Mouse (Mus musculus): ENCODE measurements at regions not wholly inside any gene's neighbourhood (a gene's known extent, or its start where the extent isn't known, plus 50 kb on each side); places are given as distances from the start of the nearest gene placed in this dataset.

GRCm38 (mm10) chr4:94173096-94173495, 383.2 kb upstream of the Gm10306 start:
- DNase-seq (ENCODE audit: low spot score in 2 of 2) = no peak

- DNase-seq (ENCODE audit: low spot score in 2 of 2) = no peak
Measured at GRCm38 (mm10) chr4:94186997-94187396, 369.3 kb upstream of the Gm10306 start.

- DNase-seq (ENCODE audit: low spot score in 2 of 2) = no peak
Measured at GRCm38 (mm10) chr4:94188354-94188753, 368.0 kb upstream of the Gm10306 start.

GRCm38 (mm10) chr4:94188888-94189287, 367.5 kb upstream of the Gm10306 start:
- DNase-seq (ENCODE audit: low spot score in 2 of 2) = no peak

- DNase-seq (ENCODE audit: low spot score in 2 of 2) = peak in 1 of 2 experiments; percentile 2
Measured at GRCm38 (mm10) chr4:94190940-94191339, 365.4 kb upstream of the Gm10306 start.

GRCm38 (mm10) chr4:94216265-94216664, 340.1 kb upstream of the Gm10306 start:
- DNase-seq (ENCODE audit: low spot score in 2 of 2) = no peak

- no peak for DNase-seq (ENCODE audit: low spot score in 2 of 2)
Measured at GRCm38 (mm10) chr4:94235650-94236206, 320.6 kb upstream of the Gm10306 start.

- DNase-seq (ENCODE audit: low spot score in 2 of 2) = no peak
Measured at GRCm38 (mm10) chr4:94256026-94256425, 300.3 kb upstream of the Gm10306 start.

- DNase-seq (ENCODE audit: low spot score in 2 of 2) = no peak
Measured at GRCm38 (mm10) chr4:94261136-94261535, 295.2 kb upstream of the Gm10306 start.

- DNase-seq (ENCODE audit: low spot score in 2 of 2) = no peak
Measured at GRCm38 (mm10) chr4:94281732-94282131, 274.6 kb upstream of the Gm10306 start.

- no peak for DNase-seq (ENCODE audit: low spot score in 2 of 2)
Measured at GRCm38 (mm10) chr4:94292150-94292549, 264.2 kb upstream of the Gm10306 start.

GRCm38 (mm10) chr4:94317298-94317697, 239.0 kb upstream of the Gm10306 start:
- no peak for DNase-seq (ENCODE audit: low spot score in 2 of 2)

GRCm38 (mm10) chr4:94326759-94327158, 229.6 kb upstream of the Gm10306 start:
- no peak for DNase-seq (ENCODE audit: low spot score in 2 of 2)

- DNase-seq (ENCODE audit: low spot score in 2 of 2) = no peak
Measured at GRCm38 (mm10) chr4:94343331-94343730, 213.0 kb upstream of the Gm10306 start.

- DNase-seq (ENCODE audit: low spot score in 2 of 2) = peak; percentile 25 to 35
Measured at GRCm38 (mm10) chr4:94349273-94349672, 207.1 kb upstream of the Gm10306 start.

- DNase-seq (ENCODE audit: low spot score in 2 of 2) = no peak
Measured at GRCm38 (mm10) chr4:94356982-94357381, 199.4 kb upstream of the Gm10306 start.

GRCm38 (mm10) chr4:94360810-94361527, 195.4 kb upstream of the Gm10306 start:
- no peak for DNase-seq (ENCODE audit: low spot score in 2 of 2)

- DNase-seq (ENCODE audit: low spot score in 2 of 2) = no peak
Measured at GRCm38 (mm10) chr4:94361528-94362217, 194.7 kb upstream of the Gm10306 start.

- no peak for DNase-seq (ENCODE audit: low spot score in 2 of 2)
Measured at GRCm38 (mm10) chr4:94365375-94365774, 191.0 kb upstream of the Gm10306 start.

- DNase-seq (ENCODE audit: low spot score in 2 of 2) = no peak
Measured at GRCm38 (mm10) chr4:94367174-94367573, 189.2 kb upstream of the Gm10306 start.

- DNase-seq (ENCODE audit: low spot score in 2 of 2) = no peak
Measured at GRCm38 (mm10) chr4:94370981-94371380, 185.4 kb upstream of the Gm10306 start.

- no peak for DNase-seq (ENCODE audit: low spot score in 2 of 2)
Measured at GRCm38 (mm10) chr4:94376256-94376655, 180.1 kb upstream of the Gm10306 start.

Data from left cerebral cortex, adult 18-20 months (tissue).